21 mouse cellular contexts compared by ENCODE assay signal in the genomic region with DNA sequence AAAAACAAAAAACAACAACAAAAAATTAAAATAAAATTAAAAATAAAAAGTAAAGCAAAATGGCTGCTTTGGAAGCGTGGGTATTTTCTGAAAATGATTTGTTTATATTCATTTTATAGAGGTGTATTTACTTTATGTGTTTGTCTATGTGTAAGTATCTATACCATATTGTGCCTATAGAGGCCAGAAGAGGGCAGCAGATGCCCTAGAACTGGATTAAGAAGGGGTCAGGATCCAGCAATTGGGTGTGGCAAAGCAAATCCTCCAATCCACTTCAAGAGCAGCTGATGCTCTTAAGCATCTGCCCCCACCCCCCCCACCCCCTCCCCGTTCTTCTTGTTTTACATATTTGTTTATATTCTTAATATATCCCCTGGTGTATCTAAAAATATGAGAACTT.
"Had no signal": no experiment of that assay in that cellular context is flagged by ENCODE, and none has a peak within 500 bp of the region (broad histone marks: within the 10 kb centered on the region; RNA-seq: fewer than 3 reads in every experiment).

No protein-coding gene starts in this region.

- H3K27ac ChIP-seq: kidney, embryonic 15.5 days; limb, embryonic 12.5 days; limb, embryonic 15.5 days; liver, embryonic 14.5 days; macrophage; midbrain, embryonic 13.5 days; stomach, postnatal 0 days had no signal

- H3K27me3 ChIP-seq: kidney, embryonic 15.5 days; limb, embryonic 12.5 days; limb, embryonic 15.5 days; midbrain, embryonic 13.5 days had no signal

- H3K4me1 ChIP-seq: kidney, embryonic 15.5 days; limb, embryonic 12.5 days; limb, embryonic 15.5 days; midbrain, embryonic 13.5 days had no signal

- H3K36me3 ChIP-seq: kidney, embryonic 15.5 days; limb, embryonic 12.5 days; limb, embryonic 15.5 days; midbrain, embryonic 13.5 days had no signal

- H3K9me3 ChIP-seq: kidney, embryonic 15.5 days; limb, embryonic 12.5 days; limb, embryonic 15.5 days; midbrain, embryonic 13.5 days had no signal

- DNase-seq: kidney, adult 8-10 months; kidney, postnatal 10 days; kidney, postnatal 36 days; left cerebral cortex, postnatal 4 days; liver, postnatal 0 days; lung, embryonic 14.5 days; right cerebral cortex, postnatal 14 days; right cerebral cortex, postnatal 4 days; thymus, adult 2 months; thymus, postnatal 14 days; thymus, postnatal 4 days had no signal

- ATAC-seq: liver, postnatal 0 days; lung, postnatal 0 days; midbrain, embryonic 13.5 days; midbrain, embryonic 16.5 days had no signal

- H3K4me3 ChIP-seq: kidney, embryonic 15.5 days; limb, embryonic 12.5 days; limb, embryonic 15.5 days; midbrain, embryonic 13.5 days had no signal

- H3K9ac ChIP-seq: kidney, embryonic 15.5 days; limb, embryonic 12.5 days; limb, embryonic 15.5 days; liver, embryonic 14.5 days; liver, postnatal 0 days; lung, embryonic 14.5 days; midbrain, embryonic 13.5 days had no signal

- H3K4me2 ChIP-seq: kidney, embryonic 15.5 days; limb, embryonic 12.5 days; limb, embryonic 15.5 days; liver, embryonic 11.5 days; lung, embryonic 14.5 days; midbrain, embryonic 13.5 days had no signal
